Mouse (Mus musculus) CH12.LX (cell line): ENCODE results near the gene Slc15a3. TPM values are rescaled to one million over a fixed set of nuclear protein-coding genes. Genes with fewer than 3 reads are reported as not detected.

Experiments
- DNase-seq: peaks from one replicate; pipeline ENCODE4 v3.0.0-alpha.2; 2013; ENCODE audit errors: extremely low read depth
- H3K27ac ChIP-seq: 2 replicates; pipeline ENCODE4 v1.5.1; 2012; ENCODE audit warnings: low read depth, mild to moderate bottlenecking, control low read depth, moderate library complexity; ENCODE audit not compliant: insufficient read depth
- H3K27me3 ChIP-seq: replicated peaks from 2 replicates; pipeline ENCODE3; 2012; ENCODE audit warnings: inconsistent platforms
- H3K36me3 ChIP-seq, 2 experiments: replicated peaks in 1 of 2; 2 replicates each; pipeline versions ENCODE3 to v1.6.1; 2012; ENCODE audit warnings: inconsistent platforms in 1 of 2, low read length in 1 of 2, mild to moderate bottlenecking in 1 of 2, mixed read lengths in 1 of 2, moderate library complexity in 1 of 2; ENCODE audit not compliant: control insufficient read depth in 1 of 2, insufficient read depth in 1 of 2
- H3K4me1 ChIP-seq, 2 experiments: 2 replicates each; pipeline ENCODE4 v1.6.1; 2012; ENCODE audit warnings: inconsistent platforms in 1 of 2, moderate library complexity in 1 of 2; ENCODE audit not compliant: insufficient read depth in 2 of 2, control insufficient read depth in 1 of 2
- H3K4me2 ChIP-seq: 2 replicates; pipeline ENCODE4 v1.6.1; 2012; ENCODE audit warnings: low read depth, mild to moderate bottlenecking, control low read depth; ENCODE audit not compliant: poor library complexity, insufficient read depth, severe bottlenecking
- H3K4me3 ChIP-seq, 3 experiments: fragments of 150-350 bp in 1 of 3; sonication (generic) in 1 of 3; replicated peaks in 1 of 3; 2 replicates each; pipeline versions ENCODE3 to v1.5.1; 2011 to 2012; ENCODE audit warnings: low read depth in 2 of 3, low read length in 2 of 3, mild to moderate bottlenecking in 2 of 3, moderate library complexity in 2 of 3, control low read depth in 1 of 3, improper control_type of control experiment in 1 of 3, inconsistent platforms in 1 of 3, mixed read lengths in 1 of 3; ENCODE audit not compliant: poor library complexity in 1 of 3
- H3K79me2 ChIP-seq: replicated peaks from 2 replicates; pipeline ENCODE4 v1.6.1; 2012; ENCODE audit warnings: mild to moderate bottlenecking, moderate library complexity; ENCODE audit not compliant: control insufficient read depth, poor library complexity, insufficient read depth, severe bottlenecking; ENCODE audit errors: extremely low read depth
- H3K9ac ChIP-seq: 2 replicates; pipeline ENCODE4 v1.6.1; 2012; ENCODE audit warnings: low read depth, mild to moderate bottlenecking, control low read depth, moderate library complexity; ENCODE audit not compliant: insufficient read depth
- H3K9me3 ChIP-seq: replicated peaks from 2 replicates; pipeline ENCODE3; 2012; ENCODE audit warnings: low read length, inconsistent platforms, mixed read lengths
- BHLHE40 ChIP-seq: IDR thresholded peaks from 2 replicates; pipeline ENCODE4 v1.6.1; 2011; ENCODE audit warnings: mild to moderate bottlenecking, low read depth, low read length, improper control_type of control experiment
- CHD1 ChIP-seq: IDR thresholded peaks from 2 replicates; pipeline ENCODE4 v1.6.1; 2012; ENCODE audit warnings: low read depth, low read length, improper control_type of control experiment, inconsistent platforms
- CHD2 ChIP-seq: IDR thresholded peaks from 2 replicates; pipeline ENCODE4 v1.6.1; 2011; ENCODE audit warnings: low read length, improper control_type of control experiment
- CTCF ChIP-seq, 2 experiments: IDR thresholded peaks in 1 of 2; conservative IDR thresholded peaks in 1 of 2; 2 replicates each; pipeline ENCODE4 v1.5.1; 2011 to 2012; ENCODE audit warnings: low read depth in 2 of 2, low read length in 2 of 2, improper control_type of control experiment in 1 of 2, inconsistent platforms in 1 of 2, mild to moderate bottlenecking in 1 of 2, moderate library complexity in 1 of 2
- E2F4 ChIP-seq: IDR thresholded peaks from 2 replicates; pipeline ENCODE4 v1.6.1; 2011; ENCODE audit warnings: low read depth, low read length, improper control_type of control experiment; ENCODE audit not compliant: insufficient replicate concordance
- ELF1 ChIP-seq: IDR thresholded peaks from 2 replicates; pipeline ENCODE4 v1.6.1; 2014; ENCODE audit warnings: low read depth, mild to moderate bottlenecking, inconsistent platforms, low read length, improper control_type of control experiment
- EP300 ChIP-seq: IDR thresholded peaks from 2 replicates; pipeline ENCODE4 v1.6.1; 2011; ENCODE audit warnings: low read length, improper control_type of control experiment
- ETS1 ChIP-seq: conservative IDR thresholded peaks from 2 replicates; pipeline ENCODE4 v1.6.1; 2012; ENCODE audit warnings: low read depth, mild to moderate bottlenecking, inconsistent platforms, low read length, improper control_type of control experiment, moderate library complexity
- GABPA ChIP-seq: IDR thresholded peaks from 2 replicates; pipeline ENCODE4 v1.6.1; 2012; ENCODE audit warnings: low read depth, low read length, improper control_type of control experiment, inconsistent platforms; ENCODE audit not compliant: insufficient replicate concordance
- HCFC1 ChIP-seq: IDR thresholded peaks from 2 replicates; pipeline ENCODE4 v1.6.1; 2012; ENCODE audit warnings: low read depth, mild to moderate bottlenecking, inconsistent platforms, low read length, improper control_type of control experiment
- IRF4 ChIP-seq: IDR thresholded peaks from 2 replicates; pipeline ENCODE4 v1.6.1; 2014; ENCODE audit warnings: low read depth, mild to moderate bottlenecking, inconsistent platforms, low read length, improper control_type of control experiment
- JUN ChIP-seq: IDR thresholded peaks from 2 replicates; pipeline ENCODE4 v1.6.1; 2011; ENCODE audit warnings: low read depth, mild to moderate bottlenecking, low read length, improper control_type of control experiment, moderate library complexity; ENCODE audit not compliant: insufficient read depth
- JUND ChIP-seq: conservative IDR thresholded peaks from 2 replicates; pipeline ENCODE4 v1.6.1; 2011; ENCODE audit warnings: low read depth, low read length, improper control_type of control experiment
- MAFK ChIP-seq: IDR thresholded peaks from 2 replicates; pipeline ENCODE4 v1.6.1; 2011; ENCODE audit warnings: low read length, improper control_type of control experiment; ENCODE audit not compliant: insufficient replicate concordance
- MAX ChIP-seq: IDR thresholded peaks from 2 replicates; pipeline ENCODE4 v1.6.1; 2011; ENCODE audit warnings: low read length, improper control_type of control experiment
- MAZ ChIP-seq: IDR thresholded peaks from 2 replicates; pipeline ENCODE4 v1.6.1; 2012; ENCODE audit warnings: low read depth, mild to moderate bottlenecking, inconsistent platforms, low read length, improper control_type of control experiment, moderate library complexity
- MEF2A ChIP-seq: IDR thresholded peaks from 2 replicates; pipeline ENCODE4 v1.6.1; 2014; ENCODE audit warnings: low read depth, mild to moderate bottlenecking, inconsistent platforms, low read length, improper control_type of control experiment, borderline replicate concordance
- MXI1 ChIP-seq: IDR thresholded peaks from 2 replicates; pipeline ENCODE4 v1.6.1; 2011; ENCODE audit warnings: mild to moderate bottlenecking, low read depth, low read length, improper control_type of control experiment
- MYC ChIP-seq: IDR thresholded peaks from 2 replicates; pipeline ENCODE4 v1.6.1; 2011; ENCODE audit warnings: low read depth, mild to moderate bottlenecking, improper control_type of control experiment, low read length
- NELFE ChIP-seq: IDR thresholded peaks from 2 replicates; pipeline ENCODE4 v1.6.1; 2011; ENCODE audit warnings: low read depth, low read length, improper control_type of control experiment
- NRF1 ChIP-seq: IDR thresholded peaks from 2 replicates; pipeline ENCODE4 v1.6.1; 2014; ENCODE audit warnings: low read depth, mild to moderate bottlenecking, inconsistent platforms, low read length, improper control_type of control experiment, moderate library complexity
- PAX5 ChIP-seq: IDR thresholded peaks from 2 replicates; pipeline ENCODE4 v1.6.1; 2012; ENCODE audit warnings: low read length, inconsistent platforms, mixed read lengths
- POLR2A ChIP-seq: IDR thresholded peaks from 2 replicates; pipeline ENCODE4 v1.6.1; 2011; ENCODE audit warnings: low read depth, mild to moderate bottlenecking, improper control_type of control experiment, low read length
- POLR2AphosphoS2 ChIP-seq: IDR thresholded peaks from 2 replicates; pipeline ENCODE4 v1.6.1; 2011; ENCODE audit warnings: low read depth, low read length, improper control_type of control experiment
- RAD21 ChIP-seq: IDR thresholded peaks from 2 replicates; pipeline ENCODE4 v1.6.1; 2011; ENCODE audit warnings: low read depth, mild to moderate bottlenecking, low read length, improper control_type of control experiment, moderate library complexity
- RCOR1 ChIP-seq: conservative IDR thresholded peaks from 2 replicates; pipeline ENCODE4 v1.6.1; 2012; ENCODE audit warnings: low read depth, mild to moderate bottlenecking, inconsistent platforms, low read length, improper control_type of control experiment
- SIN3A ChIP-seq: IDR thresholded peaks from 2 replicates; pipeline ENCODE4 v1.6.1; 2012; ENCODE audit warnings: low read length, improper control_type of control experiment, inconsistent platforms
- SMC3 ChIP-seq: IDR thresholded peaks from 2 replicates; pipeline ENCODE4 v1.6.1; 2011; ENCODE audit warnings: low read depth, low read length, improper control_type of control experiment
- TBP ChIP-seq: conservative IDR thresholded peaks from 2 replicates; pipeline ENCODE4 v1.6.1; 2011; ENCODE audit warnings: low read depth, low read length, improper control_type of control experiment
- TCF12 ChIP-seq: IDR thresholded peaks from 2 replicates; pipeline ENCODE4 v1.6.1; 2014; ENCODE audit warnings: low read depth, mild to moderate bottlenecking, inconsistent platforms, low read length, improper control_type of control experiment
- UBTF ChIP-seq: IDR thresholded peaks from 2 replicates; pipeline ENCODE4 v1.6.1; 2012; ENCODE audit warnings: low read depth, mild to moderate bottlenecking, inconsistent platforms, low read length, improper control_type of control experiment, moderate library complexity
- USF1 ChIP-seq: IDR thresholded peaks from 2 replicates; pipeline ENCODE4 v1.6.1; 2014; ENCODE audit warnings: low read depth, mild to moderate bottlenecking, inconsistent platforms, low read length, improper control_type of control experiment
- USF2 ChIP-seq: conservative IDR thresholded peaks from 2 replicates; pipeline ENCODE4 v1.6.1; 2011; ENCODE audit warnings: low read depth, low read length, improper control_type of control experiment
- ZC3H11A ChIP-seq: IDR thresholded peaks from 2 replicates; pipeline ENCODE4 v1.6.1; 2012; ENCODE audit warnings: low read depth, mild to moderate bottlenecking, inconsistent platforms, low read length, improper control_type of control experiment
- ZKSCAN1 ChIP-seq: IDR thresholded peaks from 2 replicates; pipeline ENCODE4 v1.6.1; 2012; ENCODE audit warnings: low read depth, inconsistent platforms, low read length, improper control_type of control experiment, borderline replicate concordance
- ZMIZ1 ChIP-seq: IDR thresholded peaks from 2 replicates; pipeline ENCODE4 v1.6.1; 2012; ENCODE audit warnings: low read depth, mild to moderate bottlenecking, inconsistent platforms, low read length, improper control_type of control experiment
- ZNF384 ChIP-seq: IDR thresholded peaks from 2 replicates; pipeline ENCODE4 v1.6.1; 2012; ENCODE audit warnings: low read depth, low read length, improper control_type of control experiment, inconsistent platforms
- dilution Hi-C: fragments of 300-500 bp; cut with MboI; formaldehyde crosslinking; loops from 2 replicates; pipeline ENCODE4 v1.14.3; 2020; ENCODE audit warnings: low sequenced_read_pairs; ENCODE audit not compliant: extremely low pct_unique_long_range_greater_than_20kb, extremely low pct_ligation_motif_present
- in situ Hi-C: fragments of 300-500 bp; cut with MboI; formaldehyde crosslinking; loops from 3 replicates; pipeline ENCODE4 v1.14.3; 2019; ENCODE audit warnings: low sequenced_read_pairs, low pct_ligation_motif_present, low pct_unique_long_range_greater_than_20kb, mixed read lengths
- polyA plus RNA-seq: library from polyadenylated mRNA; unstranded; fragments of >175 nt; gene quantifications from 2 replicates; pipeline ENCODE4 v1.2.1, GENCODE M21; 2012; ENCODE audit warnings: low read depth; ENCODE audit not compliant: insufficient read length
- total RNA-seq, 2 experiments: library from RNA; depleted of rRNA; stranded (reverse); fragments of 300-350 nt in 1 of 2; fragments of >200 nt in 1 of 2; gene quantifications; 2 replicates each; pipeline ENCODE4 v1.2.3; 2012 to 2014

Slc15a3 gene
- total RNA-seq (2012; rRNA removed) (84.5 and 86.7 TPM in 2 replicates), total RNA-seq (2014; rRNA removed) (89.3 and 94.3 TPM in 2 replicates), polyA plus RNA-seq (217 and 219 TPM in 2 replicates)

GRCm38 (mm10) chr19:10839010-10839892 lies at the start of gene Slc15a3:
Gene Slc15a3, plus strand, starts transcription at chr19:10839727.
- in situ Hi-C loops = no loop called here
- H3K4me2 ChIP-seq = peak within 1 kb of the TSS; percentile 65
- H3K9me3 ChIP-seq = no peaks in the 10 kb centered on the region
- TF ChIP-seq USF2 (no peak), BHLHE40 (peak; percentile 88), ELF1 (no peak), TBP (peak; percentile 79), ZKSCAN1 (no peak), SIN3A (peak; percentile 61), NELFE (peak; percentile 61; the same call in 1 of the 2 replicates), ZNF384 (peak; percentile 70), JUND (peak; percentile 75), EP300 (peak; percentile 91), GABPA (no peak), CHD2 (peak; percentile 61; the same call in 1 of the 2 replicates), MAX (no peak; the same call in 1 of the 2 replicates), ZC3H11A (no peak), MYC (no peak; the same call in 1 of the 2 replicates), POLR2A (peak; percentile 40; the same call in 1 of the 2 replicates), UBTF (no peak), MAZ (peak; percentile 83), MAFK (peak; percentile 84), MXI1 (no peak), RCOR1 (no peak), POLR2AphosphoS2 (no peak), E2F4 (no peak), USF1 (no peak), ETS1 (peak; percentile 97), PAX5 (no peak), SMC3 (peak; percentile 16; the same call in 1 of the 2 replicates), HCFC1 (no peak), TCF12 (peak; percentile 76), ZMIZ1 (no peak), CHD1 (no peak), CTCF (conservative IDR thresholded peaks at IDR 0.05 in 1 of 2, IDR thresholded peaks at IDR 0.05 in 1 of 2; ENCODE audit: low read depth in 2 of 2, low read length in 2 of 2) (peak in 1 of 2 experiments; percentile 32; a peak in 2 of 4 replicates), NRF1 (no peak), MEF2A (peak; percentile 61), JUN (peak; percentile 92), RAD21 (no peak; the same call in 1 of the 2 replicates), IRF4 (peak; percentile 84)

More at GRCm38 (mm10) chr19:10839010-10839892, at the start of gene Slc15a3:
- Histone ChIP-seq H3K4me1 (peaks cover 5 to 27% of the 10 kb centered on the region in 2 experiments), H3K27me3 (no peaks in the 10 kb centered on the region), H3K27ac (peak within 1 kb of the TSS; percentile 73), H3K9ac (peak within 1 kb of the TSS; percentile 53), H3K4me3 (peak within 1 kb of the TSS; percentile 61 to 77 (median 75)), H3K36me3 (peaks cover 0 to 4% of the 10 kb centered on the region in 2 experiments), H3K79me2 (peaks cover 14% of the 10 kb centered on the region; the same call in 1 of the 2 replicates)
- DNase-seq = peak; percentile 93
- dilution Hi-C loops = no loop called here
